30 mouse cellular contexts compared by ENCODE assay signal in the genomic region with DNA sequence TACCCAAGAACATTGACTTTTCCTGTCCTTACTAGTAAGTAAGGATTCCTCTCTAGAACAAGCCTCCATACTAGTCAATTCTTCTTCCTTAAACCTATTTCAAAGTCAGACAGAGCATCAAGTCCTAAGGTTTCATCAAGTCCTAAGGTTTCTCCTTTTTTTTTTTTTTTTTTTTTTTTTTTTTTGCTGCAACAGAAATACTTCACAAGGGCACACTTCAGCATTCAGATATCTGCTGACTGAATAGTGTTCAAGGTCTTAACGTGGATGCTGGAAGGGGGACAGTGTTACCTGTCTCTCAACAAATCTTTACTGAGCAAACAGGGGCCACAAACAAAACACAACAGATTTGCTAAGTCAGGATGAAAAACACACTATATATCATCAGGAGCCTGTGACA.
"Had no signal": no experiment of that assay in that cellular context is flagged by ENCODE, and none has a peak within 500 bp of the region (broad histone marks: within the 10 kb centered on the region; RNA-seq: fewer than 3 reads in every experiment).

No protein-coding gene starts in this region.

- H3K9me3 ChIP-seq: heart, embryonic 12.5 days; heart, embryonic 13.5 days; heart, embryonic 15.5 days; hindbrain, embryonic 10.5 days; hindbrain, embryonic 12.5 days; hindbrain, embryonic 13.5 days; hindbrain, embryonic 15.5 days; intestine, embryonic 15.5 days; kidney, embryonic 15.5 days had no signal

- H3K4me1 ChIP-seq: hindbrain, embryonic 13.5 days; hindbrain, embryonic 15.5 days; intestine, embryonic 15.5 days had no signal

- H3K4me2 ChIP-seq: heart, embryonic 11.5 days; heart, embryonic 12.5 days; heart, embryonic 13.5 days; heart, embryonic 15.5 days; hindbrain, embryonic 12.5 days; hindbrain, embryonic 13.5 days; hindbrain, embryonic 14.5 days; hindbrain, embryonic 15.5 days; intestine, embryonic 15.5 days; kidney, embryonic 15.5 days had no signal

- H3K9ac ChIP-seq: heart, embryonic 12.5 days; heart, embryonic 13.5 days; heart, embryonic 15.5 days; hindbrain, embryonic 12.5 days; hindbrain, embryonic 13.5 days; hindbrain, embryonic 14.5 days; hindbrain, embryonic 15.5 days; intestine, embryonic 15.5 days; kidney, embryonic 15.5 days had no signal

- H3K36me3 ChIP-seq: heart, embryonic 12.5 days; heart, embryonic 13.5 days; heart, embryonic 15.5 days; hindbrain, embryonic 10.5 days; hindbrain, embryonic 12.5 days; hindbrain, embryonic 13.5 days; hindbrain, embryonic 15.5 days; intestine, embryonic 15.5 days; kidney, embryonic 15.5 days had no signal

- H3K27me3 ChIP-seq: heart, embryonic 12.5 days; heart, embryonic 13.5 days; heart, embryonic 15.5 days; hindbrain, embryonic 12.5 days; hindbrain, embryonic 13.5 days; intestine, embryonic 15.5 days; kidney, embryonic 15.5 days had no signal

- H3K27ac ChIP-seq: heart, embryonic 13.5 days; heart, embryonic 15.5 days; hindbrain, embryonic 10.5 days; hindbrain, embryonic 12.5 days; hindbrain, embryonic 13.5 days; hindbrain, embryonic 14.5 days; hindbrain, embryonic 15.5 days; hindbrain, postnatal 0 days; intestine, embryonic 15.5 days; kidney, embryonic 15.5 days; kidney, postnatal 0 days; layer of hippocampus, adult 2 months; left cerebral cortex, adult 2 months had no signal

- DNase-seq: heart, postnatal 10 days; heart, postnatal 14 days; heart, postnatal 36 days; heart, postnatal 4 days; kidney, adult 11 months; kidney, adult 18-20 months; kidney, adult 8-10 months; kidney, adult 9 months; kidney, postnatal 10 days; kidney, postnatal 14 days; kidney, postnatal 25 days; kidney, postnatal 36 days; kidney, postnatal 4 days; layer of hippocampus, adult 9-11 months; layer of hippocampus, postnatal 36 days had no signal

- H3K4me3 ChIP-seq: heart, embryonic 12.5 days; heart, embryonic 13.5 days; heart, embryonic 15.5 days; hindbrain, embryonic 10.5 days; hindbrain, embryonic 12.5 days; hindbrain, embryonic 13.5 days; hindbrain, embryonic 15.5 days; intestine, embryonic 15.5 days; kidney, embryonic 15.5 days; layer of hippocampus, adult 2 months; left cerebral cortex, adult 2 months had no signal
